Mouse (Mus musculus): ENCODE measurements around the gene Cyp2j5. TPM values are rescaled to one million over a fixed set of nuclear protein-coding genes. Genes with fewer than 3 reads are reported as not detected.

Cyp2j5 gene
- not detected in 2 replicates for polyA plus RNA-seq (2016; fragmentation: Nextera tagmentation; extraction: Ambion mirVana)

DNA sequence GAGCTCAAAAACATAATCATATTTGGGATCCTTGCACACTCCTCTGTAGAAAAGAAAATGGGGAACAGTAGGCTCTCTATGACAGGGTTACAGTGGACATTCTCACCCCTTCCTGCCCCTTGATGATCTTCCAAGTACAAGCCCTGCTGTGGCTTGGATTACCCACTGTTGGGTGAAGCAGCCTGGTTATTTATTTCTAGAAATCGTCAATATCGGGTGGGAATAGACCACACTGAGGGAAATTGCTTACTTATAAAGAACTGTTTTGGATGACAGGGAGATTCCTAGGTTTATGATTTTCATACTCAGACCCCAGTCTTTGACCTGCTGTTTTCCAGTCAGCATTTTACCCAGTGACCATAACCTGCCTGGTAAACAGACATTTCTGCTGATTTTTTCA, at the start of gene Cyp2j5:
TSS of gene Cyp2j5 (minus strand) at position 164 of the 400 bp plus-strand sequence.
- Histone ChIP-seq H3K27ac (no peak within 1 kb of the TSS), H3K9me3 (no peaks in the 10 kb centered on the region), H3K4me3 (no peak within 1 kb of the TSS), H3K36me3 (no peaks in the 10 kb centered on the region), H3K27me3 (ENCODE audit: insufficient read depth, poor library complexity, severe bottlenecking) (no peaks in the 10 kb centered on the region), H3K4me1 (replicated peaks) (no peaks in the 10 kb centered on the region)
- DNase-seq (ENCODE audit: low spot score), result no peak
- WGBS, result 95% methylated on average over 2 of the region's 2 CpGs

DNA sequence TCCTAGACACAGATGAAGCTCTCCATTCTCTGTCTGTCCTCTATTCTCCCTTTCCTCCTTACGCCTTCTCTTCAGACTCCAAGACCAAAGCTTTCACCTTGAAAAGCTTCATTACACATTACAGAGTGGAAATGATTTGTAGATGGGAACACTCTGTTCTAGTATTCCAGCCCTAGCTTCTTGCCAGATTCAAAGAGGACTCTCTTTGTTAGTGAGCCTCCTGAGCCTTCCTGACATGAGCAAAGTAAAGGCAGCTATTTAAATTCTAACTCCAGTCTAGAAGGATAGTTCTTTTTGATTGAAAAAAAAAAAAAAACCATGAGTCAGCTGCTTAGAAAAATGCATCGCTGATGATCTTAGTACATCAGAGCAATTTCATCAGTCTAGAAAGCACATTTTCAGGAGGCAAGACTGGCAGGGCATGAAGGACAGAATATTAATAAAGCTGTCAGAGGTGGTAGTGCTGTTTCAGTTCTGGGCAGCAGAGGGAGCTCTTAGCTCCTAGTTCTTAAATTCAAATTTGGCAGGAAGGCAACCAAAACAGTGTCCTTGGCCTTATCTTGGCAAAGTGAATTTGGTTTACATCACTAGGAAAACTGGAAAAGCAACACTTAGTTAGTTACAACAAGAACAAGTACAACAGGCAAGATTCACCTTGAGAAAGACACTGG, 41.5 kb upstream of the Cyp2j5 start:
- H3K9me3 ChIP-seq, result no peaks in the 10 kb centered on the region
- no peaks in the 10 kb centered on the region for H3K4me1 ChIP-seq (replicated peaks)
- no peaks in the 10 kb centered on the region for H3K36me3 ChIP-seq
- H3K27me3 ChIP-seq (ENCODE audit: insufficient read depth, poor library complexity, severe bottlenecking), result no peaks in the 10 kb centered on the region
- no peak overlapping the region for H3K4me3 ChIP-seq
- no peak overlapping the region for H3K27ac ChIP-seq
- 55% methylated on average over 2 of the region's 2 CpGs for WGBS
- peak; percentile 36 for DNase-seq (ENCODE audit: low spot score)

DNA sequence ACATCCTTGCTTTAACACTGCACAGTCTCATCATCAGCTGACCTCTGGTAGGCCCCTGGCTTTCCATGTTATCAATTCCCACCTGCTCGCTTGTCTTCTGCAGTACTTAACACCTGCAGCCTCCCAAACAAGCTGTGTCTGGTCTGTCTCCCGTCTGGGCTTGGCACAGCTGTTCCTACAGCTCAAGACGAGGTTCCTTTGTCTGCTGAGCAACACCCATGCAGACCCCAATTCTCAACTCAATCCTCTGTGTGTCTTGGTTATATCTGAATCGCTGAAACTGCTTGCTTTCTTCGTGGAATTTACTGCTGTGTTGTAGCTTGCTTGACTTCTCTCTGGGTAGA, 34.2 kb upstream of the Cyp2j5 start:
- 72% methylated on average over 5 of the region's 5 CpGs for WGBS
- Histone ChIP-seq H3K36me3 (no peaks in the 10 kb centered on the region), H3K27me3 (ENCODE audit: insufficient read depth, poor library complexity, severe bottlenecking) (no peaks in the 10 kb centered on the region), H3K4me1 (replicated peaks) (peaks cover 15% of the 10 kb centered on the region), H3K4me3 (no peak overlapping the region), H3K27ac (no peak overlapping the region), H3K9me3 (no peaks in the 10 kb centered on the region)
- peak; percentile 13 for DNase-seq (ENCODE audit: low spot score)

DNA sequence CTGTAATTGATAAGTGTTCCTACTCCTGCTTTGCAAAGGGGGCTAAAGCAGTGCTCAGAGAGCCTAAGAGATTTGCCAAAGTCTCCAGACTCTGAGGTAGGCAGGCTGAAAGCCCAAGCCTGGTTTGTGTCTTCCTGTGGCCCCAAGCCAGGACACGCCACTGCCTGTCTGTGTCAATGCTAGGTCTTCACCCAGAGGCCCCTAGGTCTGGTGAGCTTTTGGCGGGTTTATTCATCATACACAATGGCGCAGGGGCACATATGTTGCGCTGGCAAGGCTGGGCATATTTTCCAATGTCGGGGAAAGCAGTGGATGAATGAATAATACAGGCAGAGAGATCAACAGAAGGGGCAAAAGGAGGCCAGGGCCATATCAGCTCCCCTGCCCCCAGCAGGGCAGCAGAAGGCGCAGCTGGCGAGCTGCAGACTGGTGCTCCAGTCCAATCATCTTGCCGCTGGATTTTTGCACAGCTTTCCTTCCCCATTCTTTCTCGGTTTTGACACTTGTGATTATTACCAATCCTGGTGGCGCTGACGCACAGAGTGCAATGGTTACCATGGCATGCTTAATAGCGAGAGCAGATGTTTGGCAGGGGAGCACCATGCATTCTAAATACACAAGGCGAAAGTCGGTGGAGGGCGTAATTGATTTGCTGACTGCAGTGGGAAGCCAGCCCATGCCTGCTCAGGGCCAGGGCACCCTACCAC, 33.7 kb upstream of the Cyp2j5 start:
- H3K27ac ChIP-seq, result peak overlapping the region; percentile 59; the same call in 1 of the 2 replicates
- no peaks in the 10 kb centered on the region for H3K36me3 ChIP-seq
- WGBS, result 72% methylated on average over 15 of the region's 15 CpGs
- H3K9me3 ChIP-seq, result no peaks in the 10 kb centered on the region
- peaks cover 15% of the 10 kb centered on the region for H3K4me1 ChIP-seq (replicated peaks)
- H3K27me3 ChIP-seq (ENCODE audit: insufficient read depth, poor library complexity, severe bottlenecking), result no peaks in the 10 kb centered on the region
- H3K4me3 ChIP-seq, result no peak overlapping the region
- DNase-seq (ENCODE audit: low spot score), result peak; percentile 11

DNA sequence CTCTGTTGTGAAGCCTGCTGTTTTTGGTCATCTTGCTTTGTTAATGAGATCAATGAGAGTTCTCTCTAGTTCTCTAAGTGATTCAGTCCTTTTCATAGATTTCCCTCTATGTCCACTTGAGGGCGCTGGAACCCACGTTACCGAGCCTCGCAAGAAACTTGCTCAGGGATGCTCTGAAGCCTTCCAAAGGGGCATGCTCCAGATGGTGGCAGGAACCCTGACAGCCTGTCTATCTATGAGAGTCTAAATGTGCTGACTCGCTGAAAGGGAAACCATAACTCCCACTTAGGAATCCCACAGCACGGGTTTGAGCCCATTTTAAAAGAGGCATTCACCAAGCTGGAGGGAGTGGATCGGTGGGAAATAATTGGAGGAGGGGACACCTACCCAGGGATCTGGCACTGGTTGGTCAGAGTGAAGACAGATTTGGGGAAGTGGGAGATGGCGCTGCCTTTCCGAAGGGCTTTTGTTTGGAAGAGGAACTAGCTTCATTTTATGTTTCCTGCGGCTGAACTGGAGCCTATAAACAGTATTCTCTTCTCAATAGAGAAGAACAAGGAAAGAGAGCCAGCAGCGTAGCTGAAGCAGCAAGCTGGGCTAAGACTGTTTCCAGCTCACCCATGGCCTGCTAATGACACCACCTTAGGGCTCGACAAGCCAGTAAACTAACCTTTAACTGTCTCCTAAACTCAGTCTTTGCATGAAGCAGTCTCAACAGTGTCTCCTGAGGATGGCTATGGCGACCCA, 32.8 kb upstream of the Cyp2j5 start:
- Histone ChIP-seq H3K27ac (no peak overlapping the region), H3K4me3 (no peak overlapping the region), H3K27me3 (ENCODE audit: insufficient read depth, poor library complexity, severe bottlenecking) (no peaks in the 10 kb centered on the region), H3K4me1 (replicated peaks) (peaks cover 15% of the 10 kb centered on the region), H3K9me3 (no peaks in the 10 kb centered on the region), H3K36me3 (no peaks in the 10 kb centered on the region)
- peak; percentile 76 for DNase-seq (ENCODE audit: low spot score)
- WGBS, result 44% methylated on average over 13 of the region's 13 CpGs

DNA sequence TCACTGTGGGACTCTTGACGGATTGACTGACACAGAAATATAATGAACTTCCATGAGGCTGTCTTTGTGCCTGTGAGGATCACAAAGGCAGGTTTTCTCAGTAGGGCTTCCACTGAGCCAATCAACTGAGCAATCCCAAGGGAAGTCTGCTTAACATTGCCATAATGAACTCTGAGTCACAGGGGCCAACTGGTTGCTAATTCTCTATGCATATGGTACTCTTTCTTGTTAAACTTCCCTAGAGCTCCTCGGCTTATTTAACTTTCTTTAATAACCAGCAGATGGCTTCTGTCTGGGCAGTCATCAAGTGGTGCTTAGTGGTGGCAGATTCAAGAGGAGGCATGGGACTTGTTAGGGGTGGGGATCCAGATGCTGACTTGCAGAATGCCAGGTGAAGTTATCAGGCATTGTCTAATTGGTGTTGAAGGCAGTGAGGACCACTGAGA, 23.4 kb upstream of the Cyp2j5 start:
- Histone ChIP-seq H3K27me3 (ENCODE audit: insufficient read depth, poor library complexity, severe bottlenecking) (no peaks in the 10 kb centered on the region), H3K36me3 (no peaks in the 10 kb centered on the region), H3K4me3 (no peak overlapping the region), H3K27ac (no peak overlapping the region), H3K4me1 (replicated peaks) (no peaks in the 10 kb centered on the region), H3K9me3 (no peaks in the 10 kb centered on the region)
- 62% methylated on average over 2 of the region's 2 CpGs for WGBS
- no peak for DNase-seq (ENCODE audit: low spot score)

DNA sequence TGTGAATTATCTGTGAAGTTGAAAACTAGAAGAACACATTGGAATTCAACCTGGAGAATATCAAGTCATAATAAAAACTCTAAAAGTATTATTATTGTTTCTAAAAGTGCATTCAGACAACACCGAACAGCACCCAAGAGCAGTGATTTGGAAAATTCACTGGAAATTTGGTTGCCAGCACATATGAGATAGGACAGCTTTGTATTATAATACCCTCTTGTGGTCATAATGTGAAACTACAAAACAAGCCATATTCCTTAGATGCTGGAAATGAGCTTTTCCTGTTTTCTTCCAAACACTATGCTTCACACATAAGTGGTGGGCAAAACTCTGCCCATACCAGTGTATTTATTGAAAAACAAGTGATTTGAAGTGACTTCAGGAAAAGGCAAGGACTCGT, 19.5 kb upstream of the Cyp2j5 start:
- 50% methylated on average over 2 of the region's 2 CpGs for WGBS
- H3K4me1 ChIP-seq (replicated peaks), result no peaks in the 10 kb centered on the region
- no peaks in the 10 kb centered on the region for H3K27me3 ChIP-seq (ENCODE audit: insufficient read depth, poor library complexity, severe bottlenecking)
- no peaks in the 10 kb centered on the region for H3K9me3 ChIP-seq
- DNase-seq (ENCODE audit: low spot score), result no peak
- no peak overlapping the region for H3K27ac ChIP-seq
- H3K36me3 ChIP-seq, result no peaks in the 10 kb centered on the region
- H3K4me3 ChIP-seq, result no peak overlapping the region

DNA sequence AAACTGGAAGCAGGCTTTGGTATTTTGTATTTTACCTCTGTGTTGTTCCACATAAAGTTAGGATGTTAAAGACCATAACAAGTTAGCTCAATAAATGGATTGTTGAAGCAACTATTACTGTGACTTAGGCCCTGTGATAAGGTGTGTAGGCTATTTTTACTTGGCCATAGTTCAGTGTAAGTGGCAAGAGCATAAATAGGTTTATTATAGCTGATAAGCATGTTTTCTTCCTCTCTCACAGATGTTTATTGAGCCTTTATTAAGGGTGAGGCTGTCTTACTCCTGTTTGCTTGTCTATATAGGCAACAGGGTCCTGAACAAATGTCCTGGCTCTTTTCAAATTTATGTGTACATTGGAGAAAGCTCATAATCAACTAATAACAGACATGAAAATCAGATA, 17.0 kb upstream of the Cyp2j5 start:
- Histone ChIP-seq H3K27ac (no peak overlapping the region), H3K27me3 (ENCODE audit: insufficient read depth, poor library complexity, severe bottlenecking) (no peaks in the 10 kb centered on the region), H3K9me3 (no peaks in the 10 kb centered on the region), H3K4me3 (no peak overlapping the region), H3K36me3 (no peaks in the 10 kb centered on the region), H3K4me1 (replicated peaks) (no peaks in the 10 kb centered on the region)
- DNase-seq (ENCODE audit: low spot score), result no peak

DNA sequence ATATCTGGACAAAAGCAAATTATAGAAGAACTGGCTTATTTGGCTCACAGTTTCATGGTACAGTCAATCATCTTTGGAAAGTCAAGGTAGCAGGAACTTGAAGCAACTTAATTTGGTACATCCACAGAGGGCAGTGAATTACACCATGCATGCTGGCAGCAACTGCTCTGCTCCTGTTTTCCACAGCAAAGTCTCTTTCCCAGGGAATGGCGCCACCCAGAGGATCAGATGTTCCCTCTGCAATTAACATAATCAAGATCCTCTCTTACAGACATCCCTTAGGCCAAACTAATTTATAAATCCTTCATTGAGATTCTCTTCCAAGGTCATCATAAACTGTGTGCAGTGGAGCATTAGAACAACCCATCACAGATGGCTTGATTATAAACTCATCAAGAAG, 16.3 kb upstream of the Cyp2j5 start:
- no peaks in the 10 kb centered on the region for H3K9me3 ChIP-seq
- no peaks in the 10 kb centered on the region for H3K36me3 ChIP-seq
- 23% methylated on average over 1 of the region's 1 CpGs for WGBS

DNA sequence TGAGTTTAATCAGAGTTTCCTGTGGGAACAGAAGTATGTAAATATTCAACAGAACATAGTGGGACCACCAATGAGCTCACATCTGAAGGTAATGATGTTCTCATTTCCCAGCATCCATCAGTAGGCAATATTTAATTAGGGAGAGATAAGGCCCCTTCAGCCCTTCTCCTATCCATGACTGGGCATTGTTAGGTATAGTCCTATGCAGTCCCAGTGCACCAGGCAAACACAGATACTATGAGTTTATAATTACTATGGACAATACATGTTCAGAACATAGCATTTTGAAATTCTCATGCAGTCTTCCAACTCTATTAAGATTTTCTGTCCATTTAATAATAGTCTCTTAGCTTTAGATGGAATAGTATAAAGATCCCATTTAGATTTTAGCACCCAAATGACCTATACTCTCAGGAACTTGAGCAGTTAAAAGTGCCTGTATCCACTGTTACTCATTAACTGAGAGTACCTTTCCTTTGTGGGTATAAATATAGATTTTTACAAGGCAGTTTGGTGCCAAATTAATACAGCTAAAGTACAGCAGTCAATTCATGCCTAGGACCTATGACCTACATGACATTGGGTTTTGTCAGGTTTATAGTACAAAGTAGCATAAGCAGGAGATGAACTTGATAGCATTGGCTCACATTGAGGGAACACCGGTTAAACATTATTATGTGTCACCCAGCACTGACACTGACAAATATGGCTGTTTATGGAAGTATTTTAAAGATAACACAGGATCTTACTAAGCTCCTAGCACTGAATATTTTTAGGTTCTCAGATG, 907 bp upstream of the Cyp2j5 start:
- Histone ChIP-seq H3K9me3 (no peaks in the 10 kb centered on the region), H3K27ac (no peak overlapping the region), H3K4me1 (replicated peaks) (no peaks in the 10 kb centered on the region), H3K36me3 (no peaks in the 10 kb centered on the region), H3K27me3 (ENCODE audit: insufficient read depth, poor library complexity, severe bottlenecking) (no peaks in the 10 kb centered on the region), H3K4me3 (no peak overlapping the region)
- no peak for DNase-seq (ENCODE audit: low spot score)
- WGBS, result 94% methylated on average over 1 of the region's 1 CpGs

More for the DNA sequence above, 16.3 kb upstream of the Cyp2j5 start:
- no peak overlapping the region for H3K4me3 ChIP-seq
- no peaks in the 10 kb centered on the region for H3K4me1 ChIP-seq (replicated peaks)
- no peaks in the 10 kb centered on the region for H3K27me3 ChIP-seq (ENCODE audit: insufficient read depth, poor library complexity, severe bottlenecking)
- H3K27ac ChIP-seq, result no peak overlapping the region
- DNase-seq (ENCODE audit: low spot score), result no peak

DNA sequence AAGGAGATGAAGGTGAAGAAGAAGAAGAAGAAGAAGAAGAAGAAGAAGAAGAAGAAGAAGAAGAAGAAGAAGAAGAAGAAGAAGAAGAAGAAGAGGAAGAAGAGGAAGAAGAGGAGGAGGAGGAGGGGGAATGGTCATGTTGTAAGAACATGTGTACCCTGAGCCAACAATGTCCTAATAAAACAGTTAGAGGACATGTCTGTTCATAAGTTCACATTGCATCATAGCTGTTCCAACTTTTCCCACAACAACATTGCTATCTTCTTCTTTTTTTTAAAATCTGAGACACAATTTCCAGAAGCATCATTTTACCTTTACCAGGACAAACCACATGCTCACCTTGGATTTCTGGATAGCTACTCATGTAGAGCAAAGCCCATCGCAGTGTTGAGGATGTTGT, 28.5 kb downstream of the Cyp2j5 start:
- Histone ChIP-seq H3K27ac (no peak overlapping the region), H3K36me3 (no peaks in the 10 kb centered on the region), H3K4me3 (no peak overlapping the region), H3K27me3 (ENCODE audit: insufficient read depth, poor library complexity, severe bottlenecking) (no peaks in the 10 kb centered on the region), H3K4me1 (replicated peaks) (no peaks in the 10 kb centered on the region), H3K9me3 (no peaks in the 10 kb centered on the region)
- 79% methylated on average over 1 of the region's 1 CpGs for WGBS
- DNase-seq (ENCODE audit: low spot score), result no peak

DNA sequence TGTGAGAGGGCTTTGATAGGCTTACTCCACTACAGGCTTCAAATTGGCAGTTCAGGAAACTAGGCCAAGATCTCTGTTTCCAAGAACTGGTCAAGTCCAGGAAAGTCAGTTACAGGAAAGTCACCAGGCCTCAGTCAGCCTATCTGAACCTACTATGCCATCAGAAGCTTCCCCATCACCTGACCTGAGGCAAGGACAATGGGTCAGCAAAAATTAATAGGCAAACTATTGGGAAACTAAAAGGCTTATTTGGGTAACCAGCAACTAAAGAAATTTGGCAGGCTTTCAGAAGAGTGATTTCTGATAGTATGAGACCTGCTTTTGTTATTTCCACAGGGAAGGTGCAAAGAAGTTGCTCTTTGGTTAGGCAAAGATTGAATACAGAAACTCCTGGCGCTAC, 41.5 kb downstream of the Cyp2j5 start:
- peaks cover 11% of the 10 kb centered on the region; the same call in 1 of the 2 replicates for H3K9me3 ChIP-seq

More for the DNA sequence above, 41.5 kb downstream of the Cyp2j5 start:
- Histone ChIP-seq H3K36me3 (no peaks in the 10 kb centered on the region), H3K27ac (no peak overlapping the region), H3K4me1 (replicated peaks) (no peaks in the 10 kb centered on the region), H3K27me3 (ENCODE audit: insufficient read depth, poor library complexity, severe bottlenecking) (no peaks in the 10 kb centered on the region), H3K4me3 (no peak overlapping the region)
- no peak for DNase-seq (ENCODE audit: low spot score)
- 93% methylated on average over 1 of the region's 1 CpGs for WGBS

Measured in hindbrain, embryonic 10.5 days (tissue).